34 mouse cellular contexts compared by ENCODE assay signal in the genomic region with DNA sequence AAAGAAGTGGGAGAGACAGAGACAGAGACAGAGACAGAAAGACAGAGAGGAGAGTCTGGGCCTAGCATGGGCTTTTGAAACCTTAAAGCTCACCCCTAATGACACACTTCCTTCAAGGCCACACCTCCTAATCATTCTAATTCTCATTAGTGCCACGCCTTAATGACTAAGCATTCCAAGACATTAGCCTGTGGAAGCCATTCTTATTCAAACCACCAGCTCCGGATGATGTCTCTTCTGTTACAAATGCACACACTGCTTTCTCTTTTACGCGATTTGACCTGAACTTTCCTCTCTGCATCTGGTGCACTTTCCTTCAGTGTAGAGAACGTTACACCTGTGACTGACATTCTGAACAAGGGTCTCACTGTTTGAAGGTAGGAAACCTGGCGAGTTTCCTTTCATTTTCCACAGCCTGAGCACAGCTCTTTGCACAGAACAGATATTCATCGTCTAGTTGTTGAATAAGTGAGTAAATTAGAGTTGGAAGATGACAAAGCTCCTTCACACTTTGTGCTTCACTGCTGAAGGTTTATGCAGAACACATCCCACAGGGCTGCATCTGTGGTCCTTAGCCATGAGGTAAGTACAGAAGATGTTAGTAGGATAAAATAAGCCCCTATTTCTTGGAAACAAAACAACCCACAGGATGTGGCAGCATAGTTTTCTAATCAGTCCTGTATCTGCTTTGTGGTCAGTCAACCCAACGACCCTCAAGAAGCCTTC.
A peak's percentile ranks its signal among the peaks of the same experiment; 100 is the strongest.
DNase-seq lines count a peak whose midpoint lies in the region; ATAC-seq lines count a peak whose summit lies in the region.
"Had no signal": no experiment of that assay in that cellular context is flagged by ENCODE, and none has a peak within 500 bp of the region (broad histone marks: within the 10 kb centered on the region; RNA-seq: fewer than 3 reads in every experiment).

No protein-coding gene starts in this region.

- H3K9me3 ChIP-seq in neural tube, embryonic 15.5 days (replicated peaks), result no peaks in the 10 kb centered on the region
- H3K9me3 ChIP-seq: forebrain, embryonic 13.5 days; G1E; hindbrain, embryonic 13.5 days; limb, embryonic 10.5 days; limb, embryonic 15.5 days; neural tube, embryonic 13.5 days had no signal

- no peak overlapping the region for H3K4me3 ChIP-seq in neural tube, embryonic 15.5 days (replicated peaks)
- H3K4me3 ChIP-seq: forebrain, embryonic 13.5 days; hindbrain, embryonic 13.5 days; limb, embryonic 10.5 days; limb, embryonic 15.5 days; myocyte; neural tube, embryonic 13.5 days had no signal

- 63% methylated on average over 8 of the region's 8 CpGs for WGBS in neural tube, embryonic 15.5 days

- no peaks in the 10 kb centered on the region for H3K36me3 ChIP-seq in neural tube, embryonic 15.5 days
- H3K36me3 ChIP-seq: G1E; hindbrain, embryonic 13.5 days; limb, embryonic 10.5 days; limb, embryonic 15.5 days; neural tube, embryonic 13.5 days had no signal

- ATAC-seq in neural tube, embryonic 15.5 days (ENCODE audit: low FRiP score), result no peak
- ATAC-seq: activated CD4-positive, CD25-positive, alpha-beta regulatory T cell, adult 4 months; CD4-positive, CD25-positive, alpha-beta regulatory T cell, adult 4 months; forebrain, embryonic 13.5 days; intestine, embryonic 16.5 days; Patski had no signal

- no peaks in the 10 kb centered on the region for H3K27me3 ChIP-seq in neural tube, embryonic 15.5 days (replicated peaks)
- H3K27me3 ChIP-seq: forebrain, embryonic 13.5 days; hindbrain, embryonic 13.5 days; limb, embryonic 15.5 days; neural tube, embryonic 13.5 days; Patski had no signal

- no peak overlapping the region for H3K9ac ChIP-seq in neural tube, embryonic 15.5 days (replicated peaks)
- H3K9ac ChIP-seq: forebrain, embryonic 13.5 days; hindbrain, embryonic 13.5 days; limb, embryonic 15.5 days; liver, embryonic 14.5 days; neural tube, embryonic 13.5 days had no signal

- DNase-seq in frontal cortex, postnatal 36 days (ENCODE audit: low spot score in 2 of 2), result peak; percentile 3 to 10
- DNase-seq in frontal cortex, postnatal 10 days (ENCODE audit: low spot score in 2 of 2), result no peak
- peak; percentile 7 to 11 for DNase-seq in right cerebral cortex, adult 2 months (ENCODE audit: low spot score in 2 of 2)
- no peak for DNase-seq in right cerebral cortex, postnatal 25 days
- peak; percentile 25 for DNase-seq in Muller cell, postnatal 12 days (ENCODE audit: inconsistent ontology term)
- no peak for DNase-seq in spleen, adult 12 weeks (ENCODE audit: low spot score)
- DNase-seq: adrenal gland, adult 2 months; adrenal gland, postnatal 36 days; cerebellum, adult 2 months; cerebellum, postnatal 14 days; gastrocnemius, postnatal 25 days; heart, adult 18-20 months; heart, postnatal 4 days; kidney, adult 8-10 months; kidney, postnatal 4 days; lung, adult 2 months; lung, postnatal 10 days; right cerebral cortex, postnatal 4 days had no signal

- no peak overlapping the region for H3K27ac ChIP-seq in neural tube, embryonic 15.5 days (replicated peaks)
- H3K27ac ChIP-seq: forebrain, embryonic 13.5 days; hindbrain, embryonic 13.5 days; kidney, postnatal 0 days; limb, embryonic 10.5 days; limb, embryonic 15.5 days; liver, embryonic 14.5 days; neural tube, embryonic 13.5 days had no signal

- no peaks in the 10 kb centered on the region for H3K4me1 ChIP-seq in neural tube, embryonic 15.5 days
- H3K4me1 ChIP-seq: forebrain, embryonic 13.5 days; hindbrain, embryonic 13.5 days; limb, embryonic 10.5 days; limb, embryonic 15.5 days; neural tube, embryonic 13.5 days had no signal

- no peak overlapping the region for H3K4me2 ChIP-seq in neural tube, embryonic 15.5 days
- H3K4me2 ChIP-seq: forebrain, embryonic 13.5 days; heart, embryonic 11.5 days; hindbrain, embryonic 13.5 days; limb, embryonic 15.5 days; midbrain, embryonic 11.5 days; neural tube, embryonic 13.5 days had no signal

Comparison
In these comparisons a context has a peak if more than half of its experiments do, and no peak if none do; other contexts are left out.
1. DNase-seq: peak in frontal cortex, postnatal 36 days (2 of 2), right cerebral cortex, adult 2 months (2 of 2) and Muller cell, postnatal 12 days (single experiment); none in frontal cortex, postnatal 10 days (0 of 2), right cerebral cortex, postnatal 25 days (single experiment) and spleen, adult 12 weeks (single experiment).